Mouse (Mus musculus): Measurements from ENCODE around the gene Ggps1. TPM values are rescaled to one million over a fixed set of nuclear protein-coding genes. Genes with fewer than 3 reads are reported as not detected.

Gene Ggps1
- polyA plus RNA-seq, 1 experiment, result 8.6 TPM

DNA sequence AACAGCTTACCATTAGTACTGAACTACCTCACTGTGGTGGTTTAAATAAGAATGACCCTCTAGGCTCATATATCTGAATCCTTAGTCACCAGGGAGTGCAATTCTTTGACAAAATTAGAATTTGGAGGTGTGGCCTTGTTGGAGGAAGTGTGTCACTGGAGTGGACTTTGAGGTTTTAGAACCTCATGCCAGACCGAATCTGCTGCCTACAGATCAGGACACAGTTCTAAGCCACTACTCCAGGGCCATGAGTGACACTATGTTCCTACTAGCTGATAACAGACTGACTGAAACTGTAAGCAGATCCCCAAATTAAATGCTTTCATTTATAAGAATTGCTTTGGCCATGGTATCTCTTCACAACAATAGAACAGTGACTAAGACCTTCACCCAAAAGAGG is 13.4 kb downstream of the Ggps1 start:
- peaks cover 49% of the 10 kb centered on the region for H3K36me3 ChIP-seq (ENCODE audit: control insufficient read depth, insufficient read depth)
- TF ChIP-seq CTCF (IDR thresholded peaks at IDR 0.05; ENCODE audit: control insufficient read depth, insufficient read depth, insufficient read length) (no peak), MAX (IDR thresholded peaks at IDR 0.05) (no peak), MYOD1 (IDR thresholded peaks at IDR 0.05; ENCODE audit: control insufficient read depth, insufficient read length, low read depth) (no peak), FOSL1 (IDR thresholded peaks at IDR 0.05; ENCODE audit: insufficient read depth, low read length, poor library complexity, severe bottlenecking) (no peak), USF1 (IDR thresholded peaks at IDR 0.05; ENCODE audit: low read depth) (no peak), CEBPB (IDR thresholded peaks at IDR 0.05; ENCODE audit: low read depth) (no peak), MYOG (IDR thresholded peaks at IDR 0.05; ENCODE audit: control insufficient read depth, extremely low read depth, insufficient read length) (no peak)
- H3K27me3 ChIP-seq (ENCODE audit: control insufficient read depth, insufficient read depth, insufficient read length), result no peaks in the 10 kb centered on the region
- H3ac ChIP-seq (ENCODE audit: control insufficient read depth, insufficient read length, low read depth), result no peak overlapping the region
- no peaks in the 10 kb centered on the region for H3K79me2 ChIP-seq (ENCODE audit: control insufficient read depth, insufficient read depth)
- no peaks in the 10 kb centered on the region for H3K79me3 ChIP-seq (ENCODE audit: low read depth)
- no peak overlapping the region for H3K4me3 ChIP-seq (ENCODE audit: insufficient read depth, poor library complexity, severe bottlenecking)

DNA sequence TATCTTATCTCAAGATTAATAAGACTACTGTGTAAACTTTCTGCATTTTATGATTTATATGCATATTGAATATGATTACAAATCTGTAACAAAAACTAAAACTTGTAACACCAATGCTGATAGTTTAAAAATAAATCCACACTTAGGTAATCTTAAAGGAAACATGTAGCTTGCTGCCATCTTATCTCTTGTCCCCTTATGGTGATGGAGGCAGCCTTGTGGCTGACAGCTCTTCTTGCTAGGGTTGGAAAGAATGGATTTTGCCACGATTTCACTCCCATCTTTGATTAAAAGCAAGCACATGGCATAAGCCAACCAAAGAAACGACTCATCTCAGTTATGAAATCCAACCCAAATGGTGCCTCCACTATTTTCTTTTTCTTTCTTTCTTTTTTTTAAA is 18.8 kb downstream of the Ggps1 start:
- H3K36me3 ChIP-seq (ENCODE audit: control insufficient read depth, insufficient read depth), result peaks cover 13% of the 10 kb centered on the region
- no peaks in the 10 kb centered on the region for H3K27me3 ChIP-seq (ENCODE audit: control insufficient read depth, insufficient read depth, insufficient read length)
- no peak overlapping the region for H3ac ChIP-seq (ENCODE audit: control insufficient read depth, insufficient read length, low read depth)
- no peaks in the 10 kb centered on the region for H3K79me3 ChIP-seq (ENCODE audit: low read depth)
- no peaks in the 10 kb centered on the region for H3K79me2 ChIP-seq (ENCODE audit: control insufficient read depth, insufficient read depth)
- no peak for TF ChIP-seq MYOG (IDR thresholded peaks at IDR 0.05; ENCODE audit: control insufficient read depth, extremely low read depth, insufficient read length)
- no peak for TF ChIP-seq CEBPB (IDR thresholded peaks at IDR 0.05; ENCODE audit: low read depth)
- TF ChIP-seq CTCF (IDR thresholded peaks at IDR 0.05; ENCODE audit: control insufficient read depth, insufficient read depth, insufficient read length), result no peak
- no peak for TF ChIP-seq FOSL1 (IDR thresholded peaks at IDR 0.05; ENCODE audit: insufficient read depth, low read length, poor library complexity, severe bottlenecking)
- TF ChIP-seq USF1 (IDR thresholded peaks at IDR 0.05; ENCODE audit: low read depth), result no peak
- no peak for TF ChIP-seq MAX (IDR thresholded peaks at IDR 0.05)
- no peak for TF ChIP-seq MYOD1 (IDR thresholded peaks at IDR 0.05; ENCODE audit: control insufficient read depth, insufficient read length, low read depth)
- H3K4me3 ChIP-seq (ENCODE audit: insufficient read depth, poor library complexity, severe bottlenecking), result no peak overlapping the region

DNA sequence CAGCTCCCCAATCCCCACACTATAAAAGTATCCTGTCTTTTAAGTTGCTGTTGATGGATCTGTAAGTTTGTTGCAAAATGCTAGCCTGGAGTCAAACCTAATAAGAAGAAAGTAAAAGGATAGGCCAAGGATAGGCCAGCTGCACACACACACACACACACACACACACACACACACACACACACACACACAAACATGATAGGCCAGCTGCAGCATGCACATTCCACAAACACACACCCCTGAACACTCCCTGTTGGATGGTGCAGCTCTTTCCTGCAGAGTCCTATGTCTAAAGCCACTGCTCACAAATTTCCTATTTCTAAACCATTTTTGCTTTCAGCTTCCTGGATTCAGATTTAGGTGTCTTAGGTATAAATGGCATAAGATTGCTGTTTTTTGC is 19.4 kb downstream of the Ggps1 start:
- Histone ChIP-seq H3K79me2 (ENCODE audit: control insufficient read depth, insufficient read depth) (peaks cover 4% of the 10 kb centered on the region), H3K27me3 (ENCODE audit: control insufficient read depth, insufficient read depth, insufficient read length) (no peaks in the 10 kb centered on the region), H3K4me3 (ENCODE audit: insufficient read depth, poor library complexity, severe bottlenecking) (no peak overlapping the region), H3K36me3 (ENCODE audit: control insufficient read depth, insufficient read depth) (peaks cover 6% of the 10 kb centered on the region), H3K79me3 (ENCODE audit: low read depth) (peaks cover 3% of the 10 kb centered on the region), H3ac (ENCODE audit: control insufficient read depth, insufficient read length, low read depth) (no peak overlapping the region)
- TF ChIP-seq CEBPB (IDR thresholded peaks at IDR 0.05; ENCODE audit: low read depth), result no peak
- TF ChIP-seq FOSL1 (IDR thresholded peaks at IDR 0.05; ENCODE audit: insufficient read depth, low read length, poor library complexity, severe bottlenecking), result no peak
- TF ChIP-seq MYOG (IDR thresholded peaks at IDR 0.05; ENCODE audit: control insufficient read depth, extremely low read depth, insufficient read length), result no peak
- no peak for TF ChIP-seq CTCF (IDR thresholded peaks at IDR 0.05; ENCODE audit: control insufficient read depth, insufficient read depth, insufficient read length)
- no peak for TF ChIP-seq USF1 (IDR thresholded peaks at IDR 0.05; ENCODE audit: low read depth)

DNA sequence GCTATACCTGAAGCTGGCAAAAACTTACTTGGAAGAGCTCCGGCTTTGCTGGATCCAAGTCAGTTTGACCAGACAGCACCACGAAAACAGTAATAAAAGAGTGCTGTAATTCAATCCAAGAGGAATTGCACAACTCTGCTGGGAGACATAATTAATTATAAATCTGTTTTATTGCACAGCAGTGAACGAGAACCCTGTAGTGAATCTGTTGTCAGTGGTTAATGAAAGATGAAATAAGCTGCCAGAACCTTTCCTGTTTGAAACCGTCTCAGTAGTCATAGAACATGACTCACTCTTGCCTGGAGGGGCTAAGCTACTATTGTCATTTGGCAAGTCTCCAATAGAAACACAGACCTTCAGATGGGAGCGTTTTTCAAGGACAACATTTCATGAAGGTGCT is 23.1 kb downstream of the Ggps1 start:
- H3ac ChIP-seq (ENCODE audit: control insufficient read depth, insufficient read length, low read depth), result no peak overlapping the region
- H3K27me3 ChIP-seq (ENCODE audit: control insufficient read depth, insufficient read depth, insufficient read length), result no peaks in the 10 kb centered on the region
- H3K79me3 ChIP-seq (ENCODE audit: low read depth), result peaks cover 36% of the 10 kb centered on the region
- H3K36me3 ChIP-seq (ENCODE audit: control insufficient read depth, insufficient read depth), result no peaks in the 10 kb centered on the region
- H3K79me2 ChIP-seq (ENCODE audit: control insufficient read depth, insufficient read depth), result peaks cover 41% of the 10 kb centered on the region
- TF ChIP-seq CTCF (IDR thresholded peaks at IDR 0.05; ENCODE audit: control insufficient read depth, insufficient read depth, insufficient read length) (no peak), CEBPB (IDR thresholded peaks at IDR 0.05; ENCODE audit: low read depth) (peak; percentile 94), FOSL1 (IDR thresholded peaks at IDR 0.05; ENCODE audit: insufficient read depth, low read length, poor library complexity, severe bottlenecking) (peak; percentile 25), MYOD1 (IDR thresholded peaks at IDR 0.05; ENCODE audit: control insufficient read depth, insufficient read length, low read depth) (no peak), USF1 (IDR thresholded peaks at IDR 0.05; ENCODE audit: low read depth) (no peak), MAX (IDR thresholded peaks at IDR 0.05) (no peak), MYOG (IDR thresholded peaks at IDR 0.05; ENCODE audit: control insufficient read depth, extremely low read depth, insufficient read length) (no peak)
- H3K4me3 ChIP-seq (ENCODE audit: insufficient read depth, poor library complexity, severe bottlenecking), result peak overlapping the region; percentile 53

DNA sequence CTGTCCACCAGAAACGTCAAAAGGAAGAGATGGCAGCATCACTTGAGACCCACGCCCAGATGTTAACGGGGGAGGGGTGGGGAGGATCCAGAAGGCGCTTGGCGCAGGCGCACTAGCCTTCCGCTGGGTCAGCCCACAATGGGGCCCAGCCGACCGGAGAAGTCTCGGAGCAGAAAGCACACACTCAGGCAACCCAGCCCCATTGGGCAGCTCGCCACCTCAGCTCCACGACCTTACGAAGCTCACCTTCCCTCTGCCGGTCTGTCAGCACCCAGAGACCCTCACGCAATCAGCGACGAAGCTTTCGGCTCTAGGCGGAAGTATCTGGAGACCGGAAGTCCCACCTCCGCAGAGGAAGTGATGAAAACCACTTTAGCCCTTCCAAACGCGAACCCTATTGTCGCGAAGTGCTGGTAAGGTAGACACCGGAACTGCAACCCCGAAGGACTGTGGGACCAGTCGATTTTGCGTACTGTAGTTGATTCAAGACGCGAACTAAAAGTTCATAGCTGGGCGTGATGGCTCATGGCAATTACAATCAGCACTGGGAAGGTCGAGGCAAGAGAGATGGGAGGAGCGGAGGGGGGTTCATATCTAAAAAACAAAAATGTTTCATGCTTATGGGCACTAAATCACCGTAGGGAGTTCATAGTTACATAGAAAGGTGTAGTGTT is 23.9 kb downstream of the Ggps1 start, which contains the start of gene Tbce:
Gene Tbce, minus strand, starts transcription at position 347 of the 674 bp plus-strand sequence.
- peak within 1 kb of the TSS; percentile 53 for H3K4me3 ChIP-seq (ENCODE audit: insufficient read depth, poor library complexity, severe bottlenecking)
- no peaks in the 10 kb centered on the region for H3K36me3 ChIP-seq (ENCODE audit: control insufficient read depth, insufficient read depth)
- TF ChIP-seq USF1 (IDR thresholded peaks at IDR 0.05; ENCODE audit: low read depth) (no peak), CTCF (IDR thresholded peaks at IDR 0.05; ENCODE audit: control insufficient read depth, insufficient read depth, insufficient read length) (no peak), CEBPB (IDR thresholded peaks at IDR 0.05; ENCODE audit: low read depth) (no peak), FOSL1 (IDR thresholded peaks at IDR 0.05; ENCODE audit: insufficient read depth, low read length, poor library complexity, severe bottlenecking) (no peak), MAX (IDR thresholded peaks at IDR 0.05) (no peak), MYOD1 (IDR thresholded peaks at IDR 0.05; ENCODE audit: control insufficient read depth, insufficient read length, low read depth) (no peak), MYOG (IDR thresholded peaks at IDR 0.05; ENCODE audit: control insufficient read depth, extremely low read depth, insufficient read length) (no peak)
- peak within 1 kb of the TSS; percentile 89 for H3ac ChIP-seq (ENCODE audit: control insufficient read depth, insufficient read length, low read depth)
- H3K79me2 ChIP-seq (ENCODE audit: control insufficient read depth, insufficient read depth), result peaks cover 49% of the 10 kb centered on the region
- H3K27me3 ChIP-seq (ENCODE audit: control insufficient read depth, insufficient read depth, insufficient read length), result no peaks in the 10 kb centered on the region
- H3K79me3 ChIP-seq (ENCODE audit: low read depth), result peaks cover 42% of the 10 kb centered on the region
